Mouse (Mus musculus) liver, embryonic 14.5 days (tissue): ENCODE measurements around the gene Sstr3. TPM values are rescaled to one million over a fixed set of nuclear protein-coding genes. Genes with fewer than 3 reads are reported as not detected.

Source experiments
- ATAC-seq: fragments of 200-750 bp; cut with Nextera tagmentation; 2 replicates; pipeline ENCODE4 v1.8.0; 2017; ENCODE audit warnings: moderate number of reproducible peaks, mild to moderate bottlenecking, moderate library complexity; ENCODE audit not compliant: insufficient read depth
- DNase-seq, 3 experiments: peaks; one replicate each; pipeline ENCODE4 v3.0.0-alpha.2; 2012 to 2013; ENCODE audit warnings: low read depth in 3 of 3, low spot score in 3 of 3
- H3K27ac ChIP-seq: fragments of 300-500 bp; sonication (generic); 2 replicates; pipeline ENCODE4 v1.5.1; 2014; ENCODE audit warnings: moderate library complexity, mild to moderate bottlenecking, control low read depth, inconsistent platforms
- H3K27me3 ChIP-seq: fragments of 300-500 bp; sonication (generic); 2 replicates; pipeline ENCODE4 v1.6.1; 2014; ENCODE audit warnings: mild to moderate bottlenecking, low read length, moderate library complexity; ENCODE audit not compliant: control insufficient read depth, insufficient read depth
- H3K36me3 ChIP-seq: fragments of 300-500 bp; sonication (generic); replicated peaks from 2 replicates; pipeline ENCODE4 v1.6.1; 2014; ENCODE audit warnings: low read depth; ENCODE audit not compliant: control insufficient read depth, insufficient read depth
- H3K4me1 ChIP-seq, 2 experiments: fragments of 200-500 bp in 1 of 2; fragments of 300-500 bp in 1 of 2; sonication (generic) in 1 of 2; replicated peaks; 2 replicates each; pipeline ENCODE4 v1.6.1; 2012 to 2014; ENCODE audit warnings: antibody characterized with exemption in 1 of 2, inconsistent platforms in 1 of 2, low read length in 1 of 2; ENCODE audit not compliant: control insufficient read depth in 2 of 2, insufficient read depth in 2 of 2
- H3K4me2 ChIP-seq: fragments of 300-500 bp; sonication (generic); 2 replicates; pipeline ENCODE4 v1.6.1; 2014; ENCODE audit warnings: low read depth, mild to moderate bottlenecking, control low read depth, moderate library complexity
- H3K4me3 ChIP-seq, 2 experiments: fragments of 200-500 bp in 1 of 2; fragments of 300-500 bp in 1 of 2; sonication (generic) in 1 of 2; 2 replicates each; pipeline ENCODE4 v1.5.1; 2012 to 2014; ENCODE audit warnings: low read depth in 2 of 2, low read length in 2 of 2, mild to moderate bottlenecking in 2 of 2, control low read depth in 1 of 2, inconsistent platforms in 1 of 2, moderate library complexity in 1 of 2; ENCODE audit not compliant: insufficient read depth in 1 of 2
- H3K9ac ChIP-seq: fragments of 300-500 bp; sonication (generic); replicated peaks from 2 replicates; pipeline ENCODE4 v1.6.1; 2014; ENCODE audit warnings: mild to moderate bottlenecking, control low read depth, moderate library complexity
- H3K9me3 ChIP-seq: fragments of 300-500 bp; sonication (generic); 2 replicates; pipeline ENCODE4 v1.6.1; 2016; ENCODE audit warnings: low read length, mixed read lengths; ENCODE audit not compliant: control insufficient read depth
- CTCF ChIP-seq: IDR thresholded peaks from 2 replicates; pipeline ENCODE4 v1.5.1; 2016; ENCODE audit warnings: antibody characterized with exemption, low read depth, control low read depth
- EP300 ChIP-seq: IDR thresholded peaks from 2 replicates; pipeline ENCODE4 v1.6.1; 2016; ENCODE audit warnings: antibody characterized with exemption, low read depth
- WGBS: fragments of 180-500 bp; shearing (Covaris S2); extraction: QIAGEN DNeasy Blood & Tissue Kit; methylation state at CpG from one replicate; pipeline ENCODE4 v1.1.7; 2014; ENCODE audit not compliant: insufficient replicate concordance; 5-methylcytosine and 5-hydroxymethylcytosine counted together
- polyA plus RNA-seq, 2 experiments: library from polyadenylated mRNA; depleted of rRNA in 1 of 2; stranded (reverse) in 1 of 2; unstranded in 1 of 2; fragments of >200 nt; fragmentation: Nextera tagmentation in 1 of 2; extraction: Ambion mirVana in 1 of 2; gene quantifications; 2 replicates each; pipeline versions ENCODE4 v1.2.1 to v1.2.3; 2012 to 2014

The Sstr3 gene
- polyA plus RNA-seq, 2 experiments = 0.01 to 0.03 TPM

DNA sequence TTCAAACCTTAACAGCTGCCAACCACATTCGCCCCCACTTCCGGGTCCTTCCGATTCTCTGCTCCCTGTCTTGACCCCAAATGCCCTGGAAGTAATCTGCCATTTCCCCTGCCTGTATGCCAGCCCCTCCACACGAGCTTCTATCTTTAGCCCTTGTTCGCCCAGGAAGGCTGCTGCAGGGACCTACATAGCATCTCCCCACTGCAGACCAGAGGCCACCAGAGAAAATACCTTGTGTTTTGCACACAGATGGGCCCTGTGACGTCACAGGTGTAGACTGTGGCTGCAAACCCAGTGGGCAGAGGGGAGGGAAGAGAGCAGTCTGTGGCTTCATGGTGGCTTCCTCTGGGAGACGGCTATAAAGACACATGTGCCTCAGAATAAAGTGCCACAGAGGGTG is 26.3 kb downstream of the Sstr3 start:
- ATAC-seq = no peak
- Histone ChIP-seq H3K36me3 (no peaks in the 10 kb centered on the region), H3K4me3 (no peak overlapping the region), H3K9ac (no peak overlapping the region), H3K27me3 (no peaks in the 10 kb centered on the region), H3K4me1 (0 out of 4 replicates have a peak, but pooled peaks cover 0 to 4% of the 10 kb centered on the region in 2 experiments), H3K9me3 (no peaks in the 10 kb centered on the region), H3K4me2 (no peak overlapping the region), H3K27ac (no peak overlapping the region)
- TF ChIP-seq CTCF (no peak), EP300 (no peak)
- no peak for DNase-seq
- 43% methylated on average over 7 of the region's 7 CpGs for whole genome bisulfite sequencing

DNA sequence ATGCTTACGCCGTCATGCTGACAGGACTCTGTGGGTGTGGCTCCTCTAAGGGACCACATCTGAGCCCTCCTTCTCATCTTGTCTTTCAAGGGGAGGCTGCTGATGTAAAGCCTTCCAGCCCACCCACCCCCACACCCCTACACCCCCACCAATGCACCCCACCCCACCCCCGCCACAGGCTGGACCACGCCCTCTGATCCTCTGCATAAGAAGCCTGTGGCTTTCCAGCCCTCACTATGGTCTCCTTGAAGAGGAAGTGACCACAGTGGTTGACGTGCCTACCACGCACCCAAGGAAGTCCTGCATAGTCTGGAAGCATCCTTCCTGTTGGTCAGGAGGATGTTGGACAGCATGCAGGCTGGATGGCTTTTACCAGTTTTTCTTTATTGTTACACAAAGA is 28.7 kb downstream of the Sstr3 start:
- no peak for DNase-seq
- 33% methylated on average over 6 of the region's 6 CpGs for WGBS
- Histone ChIP-seq H3K9ac (no peak overlapping the region), H3K4me1 (0 out of 4 replicates have a peak, but pooled peaks cover 0 to 6% of the 10 kb centered on the region in 2 experiments), H3K27me3 (no peaks in the 10 kb centered on the region), H3K9me3 (no peaks in the 10 kb centered on the region), H3K36me3 (no peaks in the 10 kb centered on the region), H3K4me3 (no peak overlapping the region), H3K27ac (no peak overlapping the region), H3K4me2 (no peak overlapping the region)
- ATAC-seq = no peak
- TF ChIP-seq CTCF (no peak), EP300 (no peak)

DNA sequence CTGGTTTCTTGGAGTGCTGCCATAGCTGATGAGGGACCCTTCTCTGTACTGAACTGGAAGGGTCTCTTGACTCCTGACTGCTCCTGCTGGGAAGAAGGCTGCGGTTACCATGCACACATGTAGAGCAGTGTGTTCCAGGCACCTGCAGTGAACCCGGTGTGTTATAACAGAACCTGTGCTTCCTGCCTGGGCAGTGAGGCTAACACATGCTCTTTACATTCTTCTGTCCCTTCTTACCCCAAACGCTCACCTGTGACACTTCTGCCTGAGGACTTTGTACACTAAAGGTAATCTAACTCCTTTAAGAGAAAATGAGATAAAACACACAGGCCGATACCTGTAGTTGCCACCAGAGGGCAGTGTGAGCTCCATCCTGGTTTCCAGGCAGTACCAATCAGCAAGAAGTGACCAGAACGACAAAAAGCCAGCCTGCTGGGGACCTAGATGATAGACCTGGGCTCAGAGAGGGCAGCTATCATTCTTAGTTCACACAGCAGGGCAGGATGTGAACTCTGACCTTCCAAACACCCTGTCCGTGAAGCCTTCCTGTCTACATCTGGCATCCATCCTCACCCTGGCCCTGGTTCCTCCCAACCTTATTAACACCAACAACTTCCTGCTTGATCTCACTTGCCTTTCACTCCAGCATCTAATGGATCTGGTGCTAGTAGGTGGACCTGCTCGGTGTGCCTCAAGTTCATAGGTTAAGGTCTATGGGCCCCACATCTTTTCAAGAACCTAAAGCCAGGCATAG is 29.9 kb downstream of the Sstr3 start:
- no peaks in the 10 kb centered on the region for H3K36me3 ChIP-seq
- TF ChIP-seq CTCF (peak; percentile 95), EP300 (no peak)
- H3K4me3 ChIP-seq = no peak overlapping the region
- no peak overlapping the region for H3K4me2 ChIP-seq
- no peak overlapping the region for H3K27ac ChIP-seq
- ATAC-seq (no peak), DNase-seq (peak; percentile 20 to 33 (median 31))
- H3K27me3 ChIP-seq = no peaks in the 10 kb centered on the region
- H3K9me3 ChIP-seq = no peaks in the 10 kb centered on the region
- peaks cover 0 to 3% of the 10 kb centered on the region in 2 experiments; a peak in 1 of 4 replicates for H3K4me1 ChIP-seq
- H3K9ac ChIP-seq = no peak overlapping the region
- WGBS = 25% methylated on average over 7 of the region's 7 CpGs

DNA sequence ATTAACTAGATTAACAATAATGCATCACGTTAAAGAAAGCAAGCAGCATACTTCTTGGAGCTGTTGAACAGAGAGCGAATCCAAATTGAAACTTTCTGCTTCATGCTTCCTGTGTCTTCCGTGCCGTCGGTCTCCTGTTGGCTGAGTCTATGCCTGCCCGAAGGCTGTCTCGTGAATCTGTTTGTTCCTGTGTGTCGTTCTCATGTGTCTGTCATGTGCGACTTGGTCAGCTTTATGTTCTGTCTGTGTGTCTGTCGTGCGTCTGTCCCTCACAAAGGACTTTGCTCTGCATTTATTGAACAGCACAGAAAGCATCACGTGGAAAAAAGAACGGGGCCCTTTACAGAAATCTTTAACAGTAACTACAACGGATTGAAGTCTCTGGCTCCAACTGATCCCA is 31.5 kb downstream of the Sstr3 start:
- H3K27me3 ChIP-seq = no peaks in the 10 kb centered on the region
- H3K27ac ChIP-seq = no peak overlapping the region; the same call in 1 of the 2 replicates
- H3K4me1 ChIP-seq = peaks cover 0 to 3% of the 10 kb centered on the region in 2 experiments; a peak in 1 of 4 replicates
- H3K4me2 ChIP-seq = no peak overlapping the region
- no peak overlapping the region for H3K9ac ChIP-seq
- 70% methylated on average over 14 of the region's 14 CpGs for WGBS
- no peaks in the 10 kb centered on the region for H3K36me3 ChIP-seq
- no peak for ATAC-seq
- TF ChIP-seq CTCF (no peak), EP300 (no peak)
- no peak overlapping the region for H3K4me3 ChIP-seq
- DNase-seq = no peak
- H3K9me3 ChIP-seq = no peaks in the 10 kb centered on the region

DNA sequence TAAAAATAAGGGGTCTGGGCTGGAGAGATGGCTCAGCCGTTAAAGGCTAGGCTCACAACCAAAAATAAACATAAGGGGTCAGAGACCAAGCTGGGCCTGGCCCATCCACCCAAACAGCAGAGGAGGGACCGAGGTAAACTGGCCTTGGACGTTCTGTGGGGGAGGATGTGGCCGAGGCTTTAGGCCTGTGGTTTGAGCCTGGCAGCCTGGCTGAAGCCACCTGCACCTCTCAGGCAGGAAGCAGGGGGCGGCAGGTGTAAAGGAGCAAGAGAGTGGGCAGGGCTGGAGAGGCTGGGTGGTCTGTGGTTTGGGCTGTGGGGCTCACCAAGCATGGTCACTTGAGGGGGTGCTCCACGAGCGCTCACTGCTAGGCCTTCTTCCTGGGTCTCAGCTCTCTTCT is 32.5 kb downstream of the Sstr3 start:
- H3K4me3 ChIP-seq = no peak overlapping the region
- H3K9me3 ChIP-seq = no peaks in the 10 kb centered on the region
- no peak overlapping the region for H3K9ac ChIP-seq
- H3K36me3 ChIP-seq = no peaks in the 10 kb centered on the region
- peaks cover 0 to 3% of the 10 kb centered on the region in 2 experiments; a peak in 1 of 4 replicates for H3K4me1 ChIP-seq
- no peak overlapping the region for H3K27ac ChIP-seq
- ATAC-seq (no peak), DNase-seq (no peak)
- TF ChIP-seq CTCF (no peak), EP300 (no peak)
- 42% methylated on average over 7 of the region's 7 CpGs for WGBS
- H3K4me2 ChIP-seq = no peak overlapping the region
- no peaks in the 10 kb centered on the region for H3K27me3 ChIP-seq
